Mouse (Mus musculus) MEL (cell line): Measurements from ENCODE around the gene Wasf2. TPM values are rescaled to one million over a fixed set of nuclear protein-coding genes. Genes with fewer than 3 reads are reported as not detected.
A peak's percentile ranks its signal among the peaks of the same experiment; 100 is the strongest.

Source experiments
- DNase-seq: peaks from one replicate; pipeline ENCODE4 v3.0.0; 2011; ENCODE audit warnings: low read depth, low spot score
- H3K27ac ChIP-seq: 2 replicates; pipeline ENCODE4 v1.5.1; 2012; ENCODE audit warnings: low read depth, mild to moderate bottlenecking, control low read depth, low read length, moderate library complexity; ENCODE audit not compliant: control insufficient read depth
- H3K27me3 ChIP-seq, 2 experiments: fragments of 150-350 bp in 1 of 2; sonication (generic) in 1 of 2; 2 replicates each; pipeline ENCODE4 v1.6.1; 2012; ENCODE audit warnings: low read length in 2 of 2, mild to moderate bottlenecking in 2 of 2, improper control_type of control experiment in 1 of 2, moderate library complexity in 1 of 2; ENCODE audit not compliant: insufficient read depth in 2 of 2, control insufficient read depth in 1 of 2
- H3K36me3 ChIP-seq, 2 experiments: 2 replicates each; pipeline ENCODE4 v1.6.1; 2012 to 2014; ENCODE audit warnings: low read length in 2 of 2, improper control_type of control experiment in 1 of 2, inconsistent platforms in 1 of 2, mild to moderate bottlenecking in 1 of 2; ENCODE audit not compliant: insufficient read depth in 2 of 2, control insufficient read depth in 1 of 2
- H3K4me1 ChIP-seq, 2 experiments: fragments of 150-350 bp in 1 of 2; sonication (generic) in 1 of 2; 2 replicates each; pipeline ENCODE4 v1.6.1; 2012; ENCODE audit warnings: low read length in 2 of 2, improper control_type of control experiment in 1 of 2, mild to moderate bottlenecking in 1 of 2; ENCODE audit not compliant: insufficient read depth in 2 of 2, control insufficient read depth in 1 of 2
- H3K4me3 ChIP-seq, 2 experiments: fragments of 150-350 bp in 1 of 2; sonication (generic) in 1 of 2; 2 replicates each; pipeline ENCODE4 v1.5.1; 2012; ENCODE audit warnings: low read depth in 2 of 2, low read length in 2 of 2, mild to moderate bottlenecking in 2 of 2, moderate library complexity in 2 of 2, control low read depth in 1 of 2, improper control_type of control experiment in 1 of 2; ENCODE audit not compliant: control insufficient read depth in 1 of 2, insufficient read depth in 1 of 2
- H3K79me2 ChIP-seq: 2 replicates; pipeline ENCODE4 v1.6.1; 2012; ENCODE audit warnings: mild to moderate bottlenecking, low read length, moderate library complexity; ENCODE audit not compliant: control insufficient read depth, poor library complexity, insufficient read depth
- H3K9ac ChIP-seq: 2 replicates; pipeline ENCODE4 v1.6.1; 2012; ENCODE audit warnings: low read depth, mild to moderate bottlenecking, control low read depth, low read length, moderate library complexity; ENCODE audit not compliant: control insufficient read depth, poor library complexity, severe bottlenecking
- H3K9me3 ChIP-seq: fragments of 150-350 bp; sonication (generic); replicated peaks from 2 replicates; pipeline ENCODE4 v1.6.1; 2012; ENCODE audit warnings: mild to moderate bottlenecking, low read length, improper control_type of control experiment, moderate library complexity; ENCODE audit not compliant: insufficient read depth
- BHLHE40 ChIP-seq: IDR thresholded peaks from 2 replicates; pipeline ENCODE4 v1.6.1; 2012; ENCODE audit warnings: low read depth, mild to moderate bottlenecking, inconsistent platforms, low read length, improper control_type of control experiment, borderline replicate concordance
- CTCF ChIP-seq, 3 experiments: IDR thresholded peaks in 2 of 3; conservative IDR thresholded peaks in 1 of 3; 2 replicates each; pipeline ENCODE4 v1.5.1; 2011 to 2012; ENCODE audit warnings: low read length in 3 of 3, low read depth in 2 of 3, mild to moderate bottlenecking in 2 of 3, improper control_type of control experiment in 1 of 3, inconsistent platforms in 1 of 3, mixed read lengths in 1 of 3, moderate library complexity in 1 of 3; ENCODE audit not compliant: control insufficient read depth in 1 of 3, insufficient read depth in 1 of 3, poor library complexity in 1 of 3, severe bottlenecking in 1 of 3
- ELF1 ChIP-seq: IDR thresholded peaks from 2 replicates; pipeline ENCODE4 v1.6.1; 2014; ENCODE audit warnings: low read depth, mild to moderate bottlenecking, inconsistent platforms, low read length, improper control_type of control experiment, moderate library complexity
- EP300 ChIP-seq, 2 experiments: IDR thresholded peaks; 2 replicates each; pipeline ENCODE4 v1.6.1; 2011; ENCODE audit warnings: improper control_type of control experiment in 2 of 2, low read length in 2 of 2, low read depth in 1 of 2, mild to moderate bottlenecking in 1 of 2
- MAX ChIP-seq: IDR thresholded peaks from 2 replicates; pipeline ENCODE4 v1.6.1; 2011; ENCODE audit warnings: low read length, improper control_type of control experiment
- MAZ ChIP-seq: IDR thresholded peaks from 2 replicates; pipeline ENCODE4 v1.6.1; 2012; ENCODE audit warnings: low read depth, mild to moderate bottlenecking, inconsistent platforms, low read length, improper control_type of control experiment
- MEF2A ChIP-seq: IDR thresholded peaks from 2 replicates; pipeline ENCODE4 v1.6.1; 2014; ENCODE audit warnings: low read depth, mild to moderate bottlenecking, inconsistent platforms, low read length, improper control_type of control experiment; ENCODE audit not compliant: poor library complexity, insufficient replicate concordance, severe bottlenecking; ENCODE audit errors: extremely low read depth
- MXI1 ChIP-seq: IDR thresholded peaks from 2 replicates; pipeline ENCODE4 v1.6.1; 2011; ENCODE audit warnings: mild to moderate bottlenecking, low read depth, low read length, improper control_type of control experiment
- MYB ChIP-seq: IDR thresholded peaks from 2 replicates; pipeline ENCODE4 v1.6.1; 2011; ENCODE audit warnings: mild to moderate bottlenecking, low read depth, low read length, improper control_type of control experiment
- MYC ChIP-seq: IDR thresholded peaks from 2 replicates; pipeline ENCODE4 v1.6.1; 2011; ENCODE audit warnings: low read depth, mild to moderate bottlenecking, low read length, improper control_type of control experiment, moderate library complexity
- NELFE ChIP-seq: IDR thresholded peaks from 2 replicates; pipeline ENCODE4 v1.6.1; 2011; ENCODE audit warnings: low read depth, low read length, improper control_type of control experiment
- NRF1 ChIP-seq: IDR thresholded peaks from 2 replicates; pipeline ENCODE4 v1.6.1; 2014; ENCODE audit warnings: low read depth, mild to moderate bottlenecking, inconsistent platforms, low read length, improper control_type of control experiment, moderate library complexity; ENCODE audit not compliant: poor library complexity, insufficient read depth, severe bottlenecking
- POLR2A ChIP-seq, 2 experiments: IDR thresholded peaks; 2 replicates each; pipeline ENCODE4 v1.6.1; 2011 to 2012; ENCODE audit warnings: low read length in 2 of 2, mild to moderate bottlenecking in 2 of 2, control low read depth in 1 of 2, improper control_type of control experiment in 1 of 2, low read depth in 1 of 2, moderate library complexity in 1 of 2; ENCODE audit not compliant: control insufficient read depth in 1 of 2, insufficient read depth in 1 of 2, poor library complexity in 1 of 2
- POLR2AphosphoS5 ChIP-seq: IDR thresholded peaks from 2 replicates; pipeline ENCODE4 v1.6.1; 2012; ENCODE audit warnings: low read depth, borderline replicate concordance, mild to moderate bottlenecking, inconsistent platforms, low read length, moderate library complexity, mixed read lengths
- RCOR1 ChIP-seq: IDR thresholded peaks from 2 replicates; pipeline ENCODE4 v1.6.1; 2012; ENCODE audit warnings: low read depth, mild to moderate bottlenecking, inconsistent platforms, low read length, improper control_type of control experiment
- SIN3A ChIP-seq: IDR thresholded peaks from 2 replicates; pipeline ENCODE4 v1.6.1; 2012; ENCODE audit warnings: low read length, improper control_type of control experiment, inconsistent platforms
- SMC3 ChIP-seq: IDR thresholded peaks from 2 replicates; pipeline ENCODE4 v1.6.1; 2011; ENCODE audit warnings: low read depth, low read length, improper control_type of control experiment
- TAL1 ChIP-seq: IDR thresholded peaks from 2 replicates; pipeline ENCODE4 v1.6.1; 2012; ENCODE audit warnings: mild to moderate bottlenecking, inconsistent platforms, low read length, moderate library complexity, mixed read lengths
- USF1 ChIP-seq: IDR thresholded peaks from 2 replicates; pipeline ENCODE4 v1.6.1; 2014; ENCODE audit warnings: low read depth, mild to moderate bottlenecking, inconsistent platforms, low read length, improper control_type of control experiment, moderate library complexity
- USF2 ChIP-seq, 2 experiments: IDR thresholded peaks; 2 replicates each; pipeline ENCODE4 v1.6.1; 2011 to 2012; ENCODE audit warnings: improper control_type of control experiment in 2 of 2, low read length in 2 of 2, borderline replicate concordance in 1 of 2, inconsistent platforms in 1 of 2, low read depth in 1 of 2, mild to moderate bottlenecking in 1 of 2; ENCODE audit not compliant: insufficient read depth in 1 of 2
- ZC3H11A ChIP-seq: IDR thresholded peaks from 2 replicates; pipeline ENCODE4 v1.6.1; 2012; ENCODE audit warnings: low read depth, mild to moderate bottlenecking, inconsistent platforms, low read length, improper control_type of control experiment
- ZKSCAN1 ChIP-seq: IDR thresholded peaks from 2 replicates; pipeline ENCODE4 v1.6.1; 2012; ENCODE audit warnings: low read depth, mild to moderate bottlenecking, inconsistent platforms, low read length, improper control_type of control experiment, moderate library complexity
- ZMIZ1 ChIP-seq: IDR thresholded peaks from 2 replicates; pipeline ENCODE4 v1.6.1; 2012; ENCODE audit warnings: low read depth, mild to moderate bottlenecking, inconsistent platforms, low read length, improper control_type of control experiment, moderate library complexity
- polyA plus RNA-seq, 2 experiments: library from polyadenylated mRNA; stranded (reverse) in 1 of 2; unstranded in 1 of 2; fragments of >175 nt in 1 of 2; fragments of >200 nt in 1 of 2; gene quantifications; 2 replicates each; pipeline versions ENCODE4 v1.2.1 to v1.2.4; 2012; ENCODE audit warnings: low replicate concordance in 2 of 2, low read depth in 1 of 2; ENCODE audit not compliant: insufficient read length in 2 of 2, insufficient read depth in 1 of 2, missing spikeins in 1 of 2
- total RNA-seq: library from RNA; depleted of rRNA; stranded (reverse); fragments of 300-350 nt; gene quantifications from 2 replicates; pipeline ENCODE4 v1.2.3, GENCODE M21; 2012

Wasf2 gene
- total and polyA plus RNA-seq, 3 experiments = 16.4 to 53.7 TPM; not detected in 1

DNA sequence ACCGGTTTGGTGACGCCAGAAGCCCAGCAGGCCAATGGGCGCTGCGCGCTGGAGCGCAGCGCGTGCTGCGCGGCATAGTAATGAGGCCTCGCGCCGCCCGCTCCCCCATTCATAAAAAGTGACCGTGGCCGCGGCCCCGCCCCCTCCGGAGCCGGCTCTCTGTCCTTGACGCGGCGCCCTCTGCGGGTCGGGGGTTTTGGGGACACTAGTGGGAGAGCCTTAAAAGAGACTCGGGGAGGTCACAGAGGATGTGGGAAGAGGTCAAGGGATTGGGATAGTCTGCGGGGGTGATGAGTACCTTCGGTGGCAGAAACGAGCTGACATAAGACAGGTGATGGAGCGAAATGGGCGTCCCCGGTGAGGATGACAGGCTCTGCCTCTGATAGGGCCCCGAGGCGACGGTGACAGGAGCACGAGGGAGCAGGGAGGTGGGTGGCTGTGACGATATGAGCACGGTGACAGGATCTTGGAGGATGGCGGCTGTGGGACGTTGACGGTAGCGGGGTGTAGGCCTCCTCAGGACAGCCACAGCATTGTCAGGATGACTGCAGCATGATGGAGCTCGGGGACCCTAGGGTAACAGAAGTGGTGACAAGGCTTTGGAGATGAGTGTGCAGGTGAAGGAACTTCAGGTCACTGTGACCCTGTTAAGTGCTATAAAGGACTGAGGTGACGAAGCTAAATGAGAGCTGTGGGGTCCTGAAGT, 82.4 kb downstream of the Wasf2 start:
- H3K36me3 ChIP-seq = no peaks in the 10 kb centered on the region
- peak; percentile 87 for DNase-seq
- H3K79me2 ChIP-seq = no peaks in the 10 kb centered on the region
- peak overlapping the region; percentile 41 to 90 for H3K4me3 ChIP-seq
- H3K27me3 ChIP-seq = no peaks in the 10 kb centered on the region
- no peak for TF ChIP-seq POLR2A (IDR thresholded peaks at IDR 0.05; ENCODE audit: control insufficient read depth in 1 of 2, insufficient read depth in 1 of 2, low read depth in 1 of 2, low read length in 2 of 2, poor library complexity in 1 of 2)
- no peak for TF ChIP-seq ZKSCAN1
- peak; percentile 52; the same call in 1 of the 2 replicates for TF ChIP-seq MAX
- peak; percentile 26; the same call in 1 of the 2 replicates for TF ChIP-seq SMC3
- peak; percentile 68; the same call in 1 of the 2 replicates for TF ChIP-seq MXI1
- peak; percentile 61; the same call in 1 of the 2 replicates for TF ChIP-seq NRF1
- TF ChIP-seq CTCF (IDR thresholded peaks at IDR 0.05 in 2 of 3, conservative IDR thresholded peaks at IDR 0.05 in 1 of 3; ENCODE audit: control insufficient read depth in 1 of 3, insufficient read depth in 1 of 3, low read depth in 2 of 3, low read length in 3 of 3, poor library complexity in 1 of 3, severe bottlenecking in 1 of 3) = peak in 2 of 3 experiments; percentile 35 to 51; a peak in 4 of 6 replicates
- peak; percentile 41; the same call in 1 of the 2 replicates for TF ChIP-seq SIN3A
- peaks cover 2 to 12% of the 10 kb centered on the region in 2 experiments; a peak in 2 of 4 replicates for H3K4me1 ChIP-seq
- H3K9ac ChIP-seq = peak overlapping the region; percentile 6; the same call in 1 of the 2 replicates
- no peaks in the 10 kb centered on the region for H3K9me3 ChIP-seq
- no peak overlapping the region for H3K27ac ChIP-seq

DNA sequence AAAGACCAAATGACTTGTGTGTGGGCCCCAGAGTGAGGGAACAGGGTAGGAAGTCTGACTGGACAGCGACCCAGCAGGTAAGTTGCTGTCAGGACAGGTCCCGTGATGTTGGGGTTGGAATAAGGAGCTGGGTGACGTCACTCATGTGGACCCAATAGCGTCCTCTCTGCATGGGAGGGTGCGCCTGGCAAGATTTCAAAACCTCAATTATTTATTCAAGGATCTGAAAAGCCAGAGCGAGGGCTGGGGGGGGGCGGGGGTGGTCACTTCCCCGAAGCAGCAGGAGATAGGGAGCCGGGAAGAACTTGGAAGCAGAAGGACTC, 82.9 kb downstream of the Wasf2 start:
- peaks cover 2 to 17% of the 10 kb centered on the region in 2 experiments; a peak in 3 of 4 replicates for H3K4me1 ChIP-seq
- no peak overlapping the region for H3K4me3 ChIP-seq
- no peak for TF ChIP-seq ELF1
- TF ChIP-seq POLR2AphosphoS5 = no peak
- TF ChIP-seq NRF1 = no peak
- TF ChIP-seq ZMIZ1 = no peak
- no peak for TF ChIP-seq BHLHE40
- no peak for TF ChIP-seq ZC3H11A
- no peak for TF ChIP-seq EP300 (IDR thresholded peaks at IDR 0.05; ENCODE audit: low read depth in 1 of 2, low read length in 2 of 2)
- TF ChIP-seq MAZ = no peak
- TF ChIP-seq MYB = no peak
- TF ChIP-seq MEF2A = no peak
- TF ChIP-seq USF1 = no peak
- TF ChIP-seq RCOR1 = no peak
- TF ChIP-seq TAL1 = no peak
- no peak for TF ChIP-seq MYC
- no peak for TF ChIP-seq MXI1
- TF ChIP-seq USF2 (IDR thresholded peaks at IDR 0.05; ENCODE audit: borderline replicate concordance in 1 of 2, insufficient read depth in 1 of 2, low read depth in 1 of 2, low read length in 2 of 2) = no peak
- TF ChIP-seq MAX = no peak
- TF ChIP-seq CTCF (IDR thresholded peaks at IDR 0.05 in 2 of 3, conservative IDR thresholded peaks at IDR 0.05 in 1 of 3; ENCODE audit: control insufficient read depth in 1 of 3, insufficient read depth in 1 of 3, low read depth in 2 of 3, low read length in 3 of 3, poor library complexity in 1 of 3, severe bottlenecking in 1 of 3) = no peak
- no peak for TF ChIP-seq NELFE
- H3K9ac ChIP-seq = no peak overlapping the region
- H3K9me3 ChIP-seq = no peaks in the 10 kb centered on the region
- H3K79me2 ChIP-seq = no peaks in the 10 kb centered on the region
- no peak overlapping the region for H3K27ac ChIP-seq
- peaks cover 0 to 4% of the 10 kb centered on the region in 2 experiments; a peak in 2 of 4 replicates for H3K36me3 ChIP-seq
- H3K27me3 ChIP-seq = no peaks in the 10 kb centered on the region
- no peak for DNase-seq
